Comparison of ENCODE assay signal across 8 mouse cellular contexts in the genomic region with DNA sequence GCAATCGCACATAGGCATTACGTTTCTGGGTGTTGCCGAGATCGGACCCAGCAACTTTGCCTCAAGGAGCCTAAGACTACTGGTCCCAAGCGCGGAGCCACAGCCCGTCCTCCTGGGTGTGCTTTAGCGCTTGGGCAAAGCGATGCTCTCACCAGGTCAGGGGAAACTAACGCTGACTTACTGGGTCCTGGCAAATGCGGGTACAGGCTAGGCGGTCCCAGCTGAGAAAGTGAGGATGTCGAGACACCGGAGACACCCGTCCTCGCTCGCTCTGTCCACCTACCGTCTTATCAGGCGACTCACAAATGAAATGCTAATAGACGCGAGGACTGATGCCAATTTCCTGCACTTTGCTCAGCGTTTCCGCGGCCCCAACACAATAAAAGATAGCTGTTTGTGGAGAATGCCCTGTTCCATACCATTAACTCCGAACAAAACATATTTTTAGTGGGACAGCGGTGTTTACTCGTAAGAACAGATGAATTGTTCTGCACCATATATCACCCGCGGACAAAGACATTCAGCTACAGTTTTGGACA.
DNase-seq lines count a peak whose midpoint lies in the region; ATAC-seq and TF ChIP-seq lines count a peak whose summit lies in the region.

No protein-coding gene starts in this region.

- peak overlapping the region; percentile 81 for H3K27ac ChIP-seq in left cerebral cortex, adult 2 months
- peak overlapping the region; percentile 93 for H3K27ac ChIP-seq in forebrain, embryonic 11.5 days (ENCODE audit: low read depth, low read length)
- H3K27ac ChIP-seq in stomach, embryonic 15.5 days: no peak overlapping the region
- no peak overlapping the region for H3K27ac ChIP-seq in thymus, adult 2 months (ENCODE audit: control insufficient read depth, insufficient read depth, low read length)

- peak; percentile 18 to 26 for DNase-seq in left cerebral cortex, adult 2 months (ENCODE audit: extremely low spot score in 1 of 2, low spot score in 2 of 2)
- no peak for DNase-seq in left cerebral cortex, adult 9 months (ENCODE audit: low spot score in 2 of 2)
- peak; percentile 5 for DNase-seq in c-Kit-positive CD71-negative TER-119-negative erythroid progenitor cells, embryonic 14.5 days (ENCODE audit: low read depth)
- DNase-seq in forebrain, embryonic 11.5 days (ENCODE audit: low spot score): peak; percentile 77
- DNase-seq in kidney, postnatal 10 days: peak; percentile 10
- no peak for DNase-seq in thymus, adult 2 months

- H3K4me2 ChIP-seq in forebrain, embryonic 11.5 days (ENCODE audit: low read depth, low read length, severe bottlenecking): peak overlapping the region; percentile 65
- H3K4me2 ChIP-seq in stomach, embryonic 15.5 days: peak overlapping the region; percentile 74

- H3K36me3 ChIP-seq in forebrain, embryonic 11.5 days (ENCODE audit: control insufficient read depth, insufficient read depth, low read length): no peaks in the 10 kb centered on the region; the same call in 1 of the 2 replicates
- H3K36me3 ChIP-seq in stomach, embryonic 15.5 days: no peaks in the 10 kb centered on the region
- H3K36me3 ChIP-seq in thymus, adult 2 months (ENCODE audit: control insufficient read depth, insufficient read depth, low read length): no peaks in the 10 kb centered on the region

- TF ChIP-seq POLR2A in thymus, adult 2 months (IDR thresholded peaks at IDR 0.05; ENCODE audit: control insufficient read depth, extremely low read depth, insufficient read depth, low read length, poor library complexity): no peak

- peak; percentile 36 for ATAC-seq in forebrain, embryonic 11.5 days (replicated peaks; ENCODE audit: low FRiP score)
- ATAC-seq in megakaryocyte progenitor cell, adult 5-6 weeks (replicated peaks; ENCODE audit: poor library complexity): 0 out of 2 replicates have a peak, but pooled peaks have one; percentile 29
- ATAC-seq in stomach, embryonic 15.5 days (ENCODE audit: insufficient read depth, low FRiP score, low read depth): no peak

- intact Hi-C loops in left cerebral cortex, adult 2 months (cut with DNase I): loop anchor here (10.0 kb wide), 1 partner anchor 428 kb away; no protein-coding TSS in a partner anchor

- H3K27me3 ChIP-seq in forebrain, embryonic 11.5 days (ENCODE audit: control insufficient read depth, insufficient read depth, low read length): peaks cover 2% of the 10 kb centered on the region
- H3K27me3 ChIP-seq in stomach, embryonic 15.5 days (replicated peaks): no peaks in the 10 kb centered on the region
- H3K27me3 ChIP-seq in thymus, adult 2 months (ENCODE audit: control insufficient read depth, insufficient read depth, low read length): no peaks in the 10 kb centered on the region

- H3K4me1 ChIP-seq in forebrain, embryonic 11.5 days (replicated peaks; ENCODE audit: control insufficient read depth, insufficient read depth, low read length): peaks cover 7% of the 10 kb centered on the region; the same call in 1 of the 2 replicates
- H3K4me1 ChIP-seq in stomach, embryonic 15.5 days: peaks cover 3% of the 10 kb centered on the region; the same call in 1 of the 2 replicates
- no peaks in the 10 kb centered on the region for H3K4me1 ChIP-seq in thymus, adult 2 months (replicated peaks; ENCODE audit: control insufficient read depth, insufficient read depth, low read length)

- no peak for TF ChIP-seq CTCF in left cerebral cortex, adult 2 months (IDR thresholded peaks at IDR 0.05)
- TF ChIP-seq CTCF in thymus, adult 2 months (IDR thresholded peaks at IDR 0.05; ENCODE audit: borderline replicate concordance, control insufficient read depth, extremely low read depth, insufficient read depth, low read length, poor library complexity): no peak

- H3K4me3 ChIP-seq in left cerebral cortex, adult 2 months: peak overlapping the region; percentile 50
- peak overlapping the region; percentile 49 for H3K4me3 ChIP-seq in forebrain, embryonic 11.5 days (ENCODE audit: low read depth, low read length)
- H3K4me3 ChIP-seq in stomach, embryonic 15.5 days (replicated peaks): peak overlapping the region; percentile 35
- no peak overlapping the region for H3K4me3 ChIP-seq in thymus, adult 2 months (ENCODE audit: control insufficient read depth, insufficient read depth, low read length)

- no peaks in the 10 kb centered on the region for H3K9me3 ChIP-seq in forebrain, embryonic 11.5 days (ENCODE audit: control insufficient read depth, low read length)
- H3K9me3 ChIP-seq in stomach, embryonic 15.5 days: no peaks in the 10 kb centered on the region

- peak overlapping the region; percentile 75 for H3K9ac ChIP-seq in forebrain, embryonic 11.5 days (ENCODE audit: low read length)
- H3K9ac ChIP-seq in stomach, embryonic 15.5 days: no peak overlapping the region

- under 1% methylated on average over 29 of the region's 29 CpGs for WGBS in forebrain, embryonic 11.5 days
- under 1% methylated on average over 29 of the region's 29 CpGs for WGBS in stomach, embryonic 15.5 days
- 3% methylated on average over 29 of the region's 29 CpGs for WGBS in thymus, adult 2 months

Comparison
In these comparisons a context has a peak if more than half of its experiments do, and no peak if none do; other contexts are left out.
1. DNase-seq: peak in left cerebral cortex, adult 2 months (2 of 2), c-Kit-positive CD71-negative TER-119-negative erythroid progenitor cells, embryonic 14.5 days (single experiment), forebrain, embryonic 11.5 days (single experiment) and kidney, postnatal 10 days (single experiment); none in left cerebral cortex, adult 9 months (0 of 2) and thymus, adult 2 months (single experiment).
2. H3K27ac ChIP-seq: peak in left cerebral cortex, adult 2 months (single experiment) and forebrain, embryonic 11.5 days (single experiment); none in stomach, embryonic 15.5 days (single experiment) and thymus, adult 2 months (single experiment).